Mouse (Mus musculus) lung, postnatal 0 days (tissue): ENCODE data around the gene Tnfrsf1a.

Source experiments
- CTCF ChIP-seq: IDR thresholded peaks from 2 replicates; pipeline ENCODE4 v1.5.1; 2016; ENCODE audit warnings: antibody characterized with exemption, mild to moderate bottlenecking
- EP300 ChIP-seq: IDR thresholded peaks from 2 replicates; pipeline ENCODE4 v1.6.1; 2016; ENCODE audit warnings: antibody characterized with exemption, mild to moderate bottlenecking, control low read depth

DNA sequence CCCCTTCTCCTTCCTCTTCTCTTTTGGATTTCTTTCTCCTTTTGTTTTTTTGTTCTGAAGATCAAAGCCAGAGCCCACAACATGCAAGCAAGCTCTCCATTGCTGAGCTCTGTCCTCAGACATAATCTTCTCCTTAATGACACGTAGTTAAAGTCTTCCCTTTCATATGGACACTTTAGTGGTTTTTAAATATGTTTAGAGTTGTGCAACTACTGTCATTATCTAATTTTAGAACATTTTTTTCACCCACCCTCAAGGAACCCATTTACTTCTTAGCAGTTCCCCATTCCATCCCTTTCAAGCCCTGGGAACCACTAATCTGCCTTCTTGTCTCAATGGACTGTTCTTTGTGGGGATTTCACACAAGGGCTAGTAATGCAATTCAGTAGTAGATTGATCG is 14.8 kb upstream of the Tnfrsf1a start:
- TF ChIP-seq CTCF = no peak
- TF ChIP-seq EP300 = no peak
